Mouse (Mus musculus): Measurements from ENCODE around the gene Atp2c1. TPM values are rescaled to one million over a fixed set of nuclear protein-coding genes. Genes with fewer than 3 reads are reported as not detected.

Gene Atp2c1
- 89.4 and 100 TPM in 2 replicates for polyA plus RNA-seq (2016; fragmentation: Nextera tagmentation; extraction: Ambion mirVana)

DNA sequence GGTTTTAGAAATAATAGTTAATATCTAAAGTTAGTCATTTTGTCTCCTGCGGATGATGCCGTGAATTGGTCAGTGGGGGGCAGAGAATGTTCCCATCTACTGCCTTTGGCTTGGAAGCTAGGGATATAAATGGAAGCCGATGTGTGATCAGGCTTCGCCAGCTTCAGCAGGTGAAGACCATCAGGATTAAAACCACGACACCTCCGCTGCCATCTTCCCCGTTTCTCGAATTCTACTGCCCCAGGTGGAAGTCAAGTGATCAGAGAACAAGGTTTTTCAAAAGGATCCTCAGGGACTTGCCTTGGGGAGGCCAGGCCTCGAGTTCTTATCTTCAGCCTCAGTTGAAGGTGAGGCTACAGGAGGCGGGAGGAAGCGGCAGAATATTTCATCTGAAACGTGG lies at the start of gene Atp2c1:
Gene Atp2c1, minus strand, starts transcription at position 101 of the 400 bp plus-strand sequence.
- H3K27me3 ChIP-seq (replicated peaks): no peaks in the 10 kb centered on the region
- H3K4me2 ChIP-seq (replicated peaks): no peak within 1 kb of the TSS
- H3K9me3 ChIP-seq: no peaks in the 10 kb centered on the region
- no peak for ATAC-seq (ENCODE audit: low FRiP score, low read depth)
- no peak within 1 kb of the TSS for H3K9ac ChIP-seq
- 92% methylated on average over 12 of the region's 12 CpGs for WGBS
- peaks cover 3% of the 10 kb centered on the region for H3K4me1 ChIP-seq
- H3K36me3 ChIP-seq: no peaks in the 10 kb centered on the region
- H3K27ac ChIP-seq: no peak within 1 kb of the TSS
- H3K4me3 ChIP-seq: no peak within 1 kb of the TSS

DNA sequence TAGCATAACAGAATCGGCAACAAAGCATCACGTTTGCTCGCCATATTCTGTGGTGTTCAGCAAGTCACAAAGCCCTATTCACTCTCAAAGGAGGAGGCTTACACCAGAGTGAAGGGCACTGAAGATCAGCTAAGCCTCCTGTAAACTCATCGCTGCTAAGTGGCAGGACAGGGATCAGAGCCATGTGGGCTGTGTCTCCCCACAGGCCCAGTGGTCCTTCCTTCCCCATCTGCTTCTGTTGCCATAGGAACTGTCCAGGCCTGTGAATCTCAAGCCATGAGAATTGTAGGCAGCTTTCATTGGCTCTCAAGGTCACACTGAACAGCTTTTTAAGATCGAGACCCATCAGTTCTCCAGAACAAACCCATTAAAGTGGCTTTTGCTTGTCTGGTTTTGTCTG lies 30.3 kb upstream of the Atp2c1 start:
- ATAC-seq (ENCODE audit: low FRiP score, low read depth): no peak
- Histone ChIP-seq H3K9me3 (no peaks in the 10 kb centered on the region), H3K27ac (no peak overlapping the region), H3K36me3 (no peaks in the 10 kb centered on the region), H3K4me2 (replicated peaks) (no peak overlapping the region), H3K9ac (no peak overlapping the region), H3K4me3 (no peak overlapping the region), H3K27me3 (replicated peaks) (no peaks in the 10 kb centered on the region), H3K4me1 (peaks cover 14% of the 10 kb centered on the region; the same call in 1 of the 2 replicates)
- WGBS: 86% methylated on average over 5 of the region's 5 CpGs

DNA sequence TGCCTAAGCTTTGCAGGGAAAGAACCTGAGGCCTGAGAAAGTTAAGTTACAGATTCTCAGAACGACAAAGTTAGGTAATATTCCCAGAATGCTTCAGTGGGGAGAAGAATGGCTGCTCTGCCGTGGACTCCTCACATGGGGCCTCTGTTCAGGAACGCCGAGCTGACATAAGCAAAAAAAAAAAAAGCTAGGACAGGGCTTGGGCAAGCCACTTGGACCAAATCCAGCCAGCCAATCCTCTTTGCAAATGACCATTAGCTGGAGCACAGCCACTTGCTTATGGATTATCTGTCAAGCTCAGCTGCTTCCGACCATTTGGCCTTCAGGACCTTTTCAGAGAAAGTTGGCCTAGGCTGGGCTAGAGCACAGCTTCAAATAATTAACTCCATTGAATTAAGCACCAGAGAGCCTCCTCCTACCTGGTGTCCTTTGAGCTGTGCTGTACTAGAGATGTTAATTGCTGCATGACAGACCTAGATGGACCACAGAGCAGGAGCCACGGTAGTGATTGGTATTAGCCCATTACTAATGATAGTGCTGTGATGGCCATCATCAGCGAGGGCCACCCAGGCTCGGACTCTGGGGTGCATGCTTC lies 29.1 kb upstream of the Atp2c1 start:
- Histone ChIP-seq H3K9ac (no peak overlapping the region), H3K27ac (no peak overlapping the region), H3K4me3 (no peak overlapping the region), H3K27me3 (replicated peaks) (no peaks in the 10 kb centered on the region), H3K4me1 (peaks cover 14% of the 10 kb centered on the region; the same call in 1 of the 2 replicates), H3K9me3 (no peaks in the 10 kb centered on the region), H3K4me2 (replicated peaks) (no peak overlapping the region), H3K36me3 (no peaks in the 10 kb centered on the region)
- no peak for ATAC-seq (ENCODE audit: low FRiP score, low read depth)
- WGBS: 79% methylated on average over 8 of the region's 8 CpGs

DNA sequence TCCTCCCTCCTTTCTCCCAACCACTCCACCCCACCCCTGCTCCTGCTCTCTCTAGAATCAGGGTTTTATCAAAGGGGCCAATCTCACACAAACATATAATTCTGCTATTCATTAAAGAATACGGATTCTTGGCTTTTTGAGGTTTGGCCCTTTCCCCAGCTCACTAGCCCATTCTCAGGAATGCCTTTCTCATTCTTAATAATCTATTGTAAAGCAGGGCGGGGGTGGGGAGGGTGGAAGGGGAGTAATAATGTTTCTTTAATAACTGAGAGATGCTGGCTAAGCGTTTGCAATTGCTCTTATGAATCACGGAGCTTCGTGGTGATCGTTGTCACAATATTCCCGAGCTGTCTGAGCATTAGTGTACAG lies 27.3 kb upstream of the Atp2c1 start:
- H3K9me3 ChIP-seq: no peaks in the 10 kb centered on the region

DNA sequence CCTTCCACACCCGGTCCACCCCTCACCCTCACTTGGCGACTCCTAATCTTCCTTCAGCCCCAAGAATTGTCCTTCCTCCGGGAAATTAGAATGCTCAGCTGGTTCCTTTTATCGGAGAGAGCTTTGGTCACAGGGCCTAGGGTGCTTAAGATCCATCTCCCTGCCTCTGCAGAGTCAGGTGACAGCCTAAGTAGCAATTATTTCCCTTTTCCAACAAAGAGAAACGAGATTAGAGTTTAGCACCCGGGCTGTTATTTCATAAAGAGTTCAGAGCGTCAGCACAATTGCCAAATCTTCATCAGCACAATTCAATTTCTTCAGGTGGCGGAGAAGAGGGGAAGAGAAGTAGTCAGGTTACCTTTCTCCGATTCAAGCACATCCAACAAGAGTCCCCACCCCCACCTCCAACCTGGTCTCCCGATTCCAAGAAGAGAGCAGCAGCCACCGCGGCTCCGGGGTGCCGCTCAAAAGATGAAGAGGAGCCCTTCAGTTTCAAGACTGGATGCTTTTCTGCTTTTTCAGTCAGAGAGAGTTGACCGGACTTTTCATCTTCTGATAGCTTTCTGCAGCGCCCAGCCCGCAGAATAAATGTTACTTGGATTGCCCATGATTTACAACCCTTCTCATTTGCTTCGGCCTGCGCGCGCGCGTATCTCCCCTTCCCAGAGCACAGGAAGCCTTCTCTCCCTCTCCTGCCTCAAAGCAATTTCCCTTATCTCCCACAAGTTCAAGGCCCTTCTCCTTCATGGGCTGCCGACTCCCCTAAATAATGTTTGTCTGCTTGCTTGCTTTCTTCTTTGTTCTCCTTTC lies 26.7 kb upstream of the Atp2c1 start:
- Histone ChIP-seq H3K9ac (peak overlapping the region; percentile 48), H3K27ac (no peak overlapping the region), H3K4me2 (replicated peaks) (peak overlapping the region; percentile 52), H3K9me3 (no peaks in the 10 kb centered on the region), H3K4me1 (peaks cover 14% of the 10 kb centered on the region; the same call in 1 of the 2 replicates), H3K27me3 (replicated peaks) (no peaks in the 10 kb centered on the region), H3K36me3 (no peaks in the 10 kb centered on the region), H3K4me3 (no peak overlapping the region)
- peak; percentile 51; the same call in 1 of the 2 replicates for ATAC-seq (ENCODE audit: low FRiP score, low read depth)
- 11% methylated on average over 24 of the region's 24 CpGs for WGBS

More for the DNA sequence above, 27.3 kb upstream of the Atp2c1 start:
- peak overlapping the region; percentile 48 for H3K9ac ChIP-seq
- whole genome bisulfite sequencing: 60% methylated on average over 7 of the region's 7 CpGs
- no peak for ATAC-seq (ENCODE audit: low FRiP score, low read depth)
- no peak overlapping the region for H3K27ac ChIP-seq
- H3K27me3 ChIP-seq (replicated peaks): no peaks in the 10 kb centered on the region
- no peak overlapping the region for H3K4me3 ChIP-seq
- no peaks in the 10 kb centered on the region for H3K36me3 ChIP-seq
- H3K4me2 ChIP-seq (replicated peaks): peak overlapping the region; percentile 52
- H3K4me1 ChIP-seq: peaks cover 14% of the 10 kb centered on the region; the same call in 1 of the 2 replicates

- no peak overlapping the region for H3K9ac ChIP-seq
- peaks cover 14% of the 10 kb centered on the region; the same call in 1 of the 2 replicates for H3K4me1 ChIP-seq
- no peaks in the 10 kb centered on the region for H3K36me3 ChIP-seq
- WGBS: 55% methylated on average over 4 of the region's 4 CpGs
- no peak overlapping the region for H3K27ac ChIP-seq
- no peak for ATAC-seq (ENCODE audit: low FRiP score, low read depth)
- no peak overlapping the region for H3K4me3 ChIP-seq
- H3K27me3 ChIP-seq (replicated peaks): no peaks in the 10 kb centered on the region
- no peaks in the 10 kb centered on the region for H3K9me3 ChIP-seq
- H3K4me2 ChIP-seq (replicated peaks): no peak overlapping the region
Measured at GRCm38 (mm10) chr9:105551407-105551806, 24.3 kb upstream of the Atp2c1 start.

- ATAC-seq (ENCODE audit: low FRiP score, low read depth): no peak
- WGBS: 86% methylated on average over 6 of the region's 6 CpGs
- H3K27me3 ChIP-seq (replicated peaks): no peaks in the 10 kb centered on the region
- H3K4me3 ChIP-seq: no peak overlapping the region
- H3K4me2 ChIP-seq (replicated peaks): no peak overlapping the region
- H3K36me3 ChIP-seq: no peaks in the 10 kb centered on the region
- H3K4me1 ChIP-seq: peaks cover 10% of the 10 kb centered on the region; the same call in 1 of the 2 replicates
- H3K9ac ChIP-seq: no peak overlapping the region
- H3K9me3 ChIP-seq: no peaks in the 10 kb centered on the region
- H3K27ac ChIP-seq: no peak overlapping the region
Measured at GRCm38 (mm10) chr9:105549096-105549495, 22.0 kb upstream of the Atp2c1 start.

DNA sequence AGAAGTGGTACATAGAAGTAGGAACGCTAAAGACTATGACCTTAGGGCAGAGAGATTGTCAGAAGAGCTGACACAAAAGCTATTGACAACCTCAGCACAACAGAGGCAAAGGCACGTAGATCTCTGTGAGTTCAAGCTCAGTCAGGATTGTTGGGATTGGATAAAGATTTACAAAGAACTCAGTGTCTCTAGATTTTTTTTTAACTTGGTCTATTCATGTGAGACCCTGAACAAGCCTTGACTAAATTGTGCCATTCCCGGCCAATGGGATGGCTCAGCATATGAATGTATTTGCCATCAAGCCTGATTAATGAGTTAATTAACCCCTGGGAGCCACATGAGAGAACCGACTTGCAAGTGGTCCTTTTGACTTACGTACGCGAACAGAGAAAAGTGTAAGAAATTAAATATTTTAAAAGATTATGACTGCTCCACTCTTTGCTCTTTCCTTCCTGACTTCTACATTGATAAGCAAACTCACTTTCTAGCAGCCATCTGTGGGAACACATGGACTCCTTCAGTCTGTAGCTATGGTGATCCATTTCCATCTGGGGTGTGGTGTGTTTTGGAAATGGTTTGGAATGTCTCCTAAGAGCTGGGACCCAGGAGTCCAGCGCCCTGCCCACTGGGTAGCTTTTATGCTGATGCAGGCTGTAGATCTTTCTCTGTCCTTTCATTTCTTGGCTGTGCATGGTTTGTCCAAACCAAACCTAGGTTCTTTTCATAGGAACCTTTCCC lies 17.1 kb upstream of the Atp2c1 start:
- H3K4me1 ChIP-seq: 0 out of 2 replicates have a peak, but pooled peaks cover 3% of the 10 kb centered on the region
- WGBS: 37% methylated on average over 8 of the region's 8 CpGs
- H3K9ac ChIP-seq: no peak overlapping the region
- no peak overlapping the region for H3K4me3 ChIP-seq
- no peak overlapping the region for H3K4me2 ChIP-seq (replicated peaks)
- no peaks in the 10 kb centered on the region for H3K9me3 ChIP-seq
- H3K27ac ChIP-seq: no peak overlapping the region
- H3K36me3 ChIP-seq: no peaks in the 10 kb centered on the region
- H3K27me3 ChIP-seq (replicated peaks): no peaks in the 10 kb centered on the region
- ATAC-seq (ENCODE audit: low FRiP score, low read depth): 0 out of 2 replicates have a peak, but pooled peaks have one; percentile 37

DNA sequence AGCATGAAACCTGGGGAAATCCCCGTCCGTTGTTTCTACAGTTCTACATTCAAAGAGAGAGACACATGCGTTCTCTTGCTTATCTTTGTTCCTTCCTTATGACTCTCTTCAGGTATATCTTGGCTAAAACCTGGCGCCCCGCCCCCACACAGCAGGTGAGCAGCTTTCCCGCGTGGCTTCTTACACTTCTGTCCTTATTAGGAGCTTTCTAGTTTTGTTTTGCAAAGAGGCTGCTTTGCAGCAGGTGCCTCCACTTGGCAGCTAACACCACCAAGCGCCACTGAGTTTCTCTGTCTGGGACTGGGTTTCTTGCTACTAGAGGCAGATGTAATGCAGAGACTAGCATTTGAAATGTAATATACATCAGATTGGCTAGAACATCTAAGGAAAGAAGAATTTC lies 10.4 kb upstream of the Atp2c1 start:
- peaks cover 15% of the 10 kb centered on the region; the same call in 1 of the 2 replicates for H3K4me1 ChIP-seq
- WGBS: 27% methylated on average over 8 of the region's 8 CpGs
- no peak for ATAC-seq (ENCODE audit: low FRiP score, low read depth)
- no peak overlapping the region for H3K27ac ChIP-seq
- H3K36me3 ChIP-seq: no peaks in the 10 kb centered on the region
- no peaks in the 10 kb centered on the region for H3K27me3 ChIP-seq (replicated peaks)
- peaks cover 3% of the 10 kb centered on the region; the same call in 1 of the 2 replicates for H3K9me3 ChIP-seq
- no peak overlapping the region for H3K4me3 ChIP-seq
- H3K4me2 ChIP-seq (replicated peaks): no peak overlapping the region
- no peak overlapping the region for H3K9ac ChIP-seq

- H3K9me3 ChIP-seq: peaks cover 3% of the 10 kb centered on the region; the same call in 1 of the 2 replicates
- no peaks in the 10 kb centered on the region for H3K36me3 ChIP-seq
- H3K4me1 ChIP-seq: peaks cover 15% of the 10 kb centered on the region; the same call in 1 of the 2 replicates
- H3K27me3 ChIP-seq (replicated peaks): no peaks in the 10 kb centered on the region
- H3K4me3 ChIP-seq: no peak overlapping the region
- H3K27ac ChIP-seq: no peak overlapping the region
- WGBS: 28% methylated on average over 10 of the region's 10 CpGs
- no peak overlapping the region for H3K4me2 ChIP-seq (replicated peaks)
- no peak for ATAC-seq (ENCODE audit: low FRiP score, low read depth)
- H3K9ac ChIP-seq: no peak overlapping the region
Measured at GRCm38 (mm10) chr9:105536877-105537276, 9.8 kb upstream of the Atp2c1 start.

DNA sequence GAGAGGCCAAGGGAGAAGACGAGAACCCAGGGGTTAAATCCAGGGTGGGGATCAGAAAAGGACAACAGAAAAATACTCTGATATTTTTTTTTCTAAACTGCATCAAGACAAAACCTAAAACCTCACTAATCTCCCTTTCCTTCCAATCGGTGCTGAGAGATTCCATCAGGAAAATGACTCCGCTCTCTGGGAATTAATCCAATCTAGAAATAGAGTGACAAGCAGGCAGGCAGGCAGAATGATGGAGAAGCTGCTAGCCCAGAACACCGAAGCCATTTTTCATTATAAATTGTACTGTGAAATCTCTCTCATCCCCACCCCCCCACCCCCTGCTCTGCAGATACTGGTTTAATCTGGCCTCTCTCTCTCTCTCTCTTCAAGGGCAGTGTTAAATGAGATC lies 1.8 kb downstream of the Atp2c1 start:
- H3K36me3 ChIP-seq: no peaks in the 10 kb centered on the region
- no peak for ATAC-seq (ENCODE audit: low FRiP score, low read depth)
- no peak overlapping the region for H3K4me2 ChIP-seq (replicated peaks)
- WGBS: 67% methylated on average over 4 of the region's 4 CpGs
- no peaks in the 10 kb centered on the region for H3K9me3 ChIP-seq
- no peak overlapping the region for H3K27ac ChIP-seq
- H3K4me1 ChIP-seq: peaks cover 9% of the 10 kb centered on the region
- H3K4me3 ChIP-seq: no peak overlapping the region
- no peaks in the 10 kb centered on the region for H3K27me3 ChIP-seq (replicated peaks)
- H3K9ac ChIP-seq: no peak overlapping the region

GRCm38 (mm10) chr9:105523038-105523437 lies 4.1 kb downstream of the Atp2c1 start:
- H3K9ac ChIP-seq: no peak overlapping the region
- H3K9me3 ChIP-seq: no peaks in the 10 kb centered on the region
- H3K4me1 ChIP-seq: peaks cover 9% of the 10 kb centered on the region
- no peaks in the 10 kb centered on the region for H3K27me3 ChIP-seq (replicated peaks)
- ATAC-seq (ENCODE audit: low FRiP score, low read depth): no peak
- no peak overlapping the region for H3K27ac ChIP-seq
- H3K4me3 ChIP-seq: no peak overlapping the region
- no peak overlapping the region for H3K4me2 ChIP-seq (replicated peaks)
- 73% methylated on average over 2 of the region's 2 CpGs for WGBS
- no peaks in the 10 kb centered on the region for H3K36me3 ChIP-seq

Data from neural tube, embryonic 12.5 days (tissue).